Mouse (Mus musculus) CH12F3 (cell line): ENCODE measurements around the gene Lilra6.
"Not testable (repeated sequence)": the region's sequence is repeated elsewhere in the genome, so short reads cannot be mapped to it uniquely, and the experiment has no call there.

ENCODE experiments used
- in situ Hi-C: fragments of 300-500 bp; cut with MboI; formaldehyde crosslinking; loops from 2 replicates; pipeline ENCODE4 v1.14.3; 2020; ENCODE audit warnings: low sequenced_read_pairs

The Lilra6 gene

GRCm38 (mm10) chr7:3915387-3915786 is at the start of gene Lilra6:
Lilra6 (minus strand) TSS chr7:3915503.
- in situ Hi-C loops: not testable (repeated sequence)

- in situ Hi-C loops: no loop called here
Observed at GRCm38 (mm10) chr7:3962017-3962416, 46.7 kb upstream of the Lilra6 start.

- in situ Hi-C loops: no loop called here
Observed at GRCm38 (mm10) chr7:3957387-3957786, 42.1 kb upstream of the Lilra6 start.

- in situ Hi-C loops: no loop called here
Observed at GRCm38 (mm10) chr7:3949159-3949558, 33.9 kb upstream of the Lilra6 start.

- in situ Hi-C loops: no loop called here
Observed at GRCm38 (mm10) chr7:3948223-3948622, 32.9 kb upstream of the Lilra6 start.

GRCm38 (mm10) chr7:3946117-3946516 is 30.8 kb upstream of the Lilra6 start:
- in situ Hi-C loops: no loop called here

- in situ Hi-C loops: no loop called here
Observed at GRCm38 (mm10) chr7:3940915-3941314, 25.6 kb upstream of the Lilra6 start.

- in situ Hi-C loops: no loop called here
Observed at GRCm38 (mm10) chr7:3939866-3940525, 24.7 kb upstream of the Lilra6 start.

GRCm38 (mm10) chr7:3935473-3935872 is 20.2 kb upstream of the Lilra6 start:
- in situ Hi-C loops: not testable (repeated sequence)

- in situ Hi-C loops: no loop called here
Observed at GRCm38 (mm10) chr7:3903704-3904103, 11.6 kb downstream of the Lilra6 start.

GRCm38 (mm10) chr7:3898036-3898590 is 17.2 kb downstream of the Lilra6 start, which contains the start of gene Gm14548:
Gm14548 (minus strand) TSS chr7:3898120.
- in situ Hi-C loops: not testable (repeated sequence)

GRCm38 (mm10) chr7:3875032-3875431 is 40.3 kb downstream of the Lilra6 start:
- in situ Hi-C loops: not testable (repeated sequence)
